8 mouse cellular contexts compared by ENCODE assay signal in genomic region chr6:83326394-83326736, GRCm38 (mm10). TPM values are rescaled to one million over a fixed set of nuclear protein-coding genes. Genes with fewer than 3 reads are reported as not detected.
DNase-seq lines count a peak whose midpoint lies in the region; ATAC-seq and TF ChIP-seq lines count a peak whose summit lies in the region.

No protein-coding gene starts in this region.

- ATAC-seq in kidney, embryonic 15.5 days (replicated peaks; ENCODE audit: low FRiP score) = no peak; the same call in 1 of the 2 replicates
- ATAC-seq in hindbrain, embryonic 14.5 days (ENCODE audit: low FRiP score) = no peak; the same call in none of the 2 replicates
- ATAC-seq in midbrain, embryonic 14.5 days (ENCODE audit: low FRiP score, low TSS enrichment) = no peak; the same call in 1 of the 2 replicates

- no peaks in the 10 kb centered on the region for H3K27me3 ChIP-seq in kidney, embryonic 15.5 days
- H3K27me3 ChIP-seq in hindbrain, embryonic 14.5 days (ENCODE audit: control insufficient read depth, insufficient read depth, low read length) = no peaks in the 10 kb centered on the region
- H3K27me3 ChIP-seq in midbrain, embryonic 14.5 days (ENCODE audit: control insufficient read depth, insufficient read depth, low read length) = no peaks in the 10 kb centered on the region

- peak overlapping the region; percentile 86 for H3K4me3 ChIP-seq in kidney, embryonic 15.5 days (replicated peaks)
- peak overlapping the region; percentile 37 for H3K4me3 ChIP-seq in cortical plate, adult 2 months (ENCODE audit: insufficient read depth, low read length)
- peak overlapping the region; percentile 74 for H3K4me3 ChIP-seq in hindbrain, embryonic 14.5 days (replicated peaks; ENCODE audit: low read length)
- peak overlapping the region; percentile 89 for H3K4me3 ChIP-seq in midbrain, embryonic 14.5 days (replicated peaks; ENCODE audit: low read depth, low read length)

- no peaks in the 10 kb centered on the region for H3K9me3 ChIP-seq in kidney, embryonic 15.5 days (replicated peaks)
- H3K9me3 ChIP-seq in hindbrain, embryonic 14.5 days (ENCODE audit: control insufficient read depth, low read length) = no peaks in the 10 kb centered on the region
- H3K9me3 ChIP-seq in midbrain, embryonic 14.5 days (ENCODE audit: control insufficient read depth, low read length) = no peaks in the 10 kb centered on the region

- H3K4me2 ChIP-seq in kidney, embryonic 15.5 days = peak overlapping the region; percentile 68
- peak overlapping the region; percentile 75 for H3K4me2 ChIP-seq in hindbrain, embryonic 14.5 days (replicated peaks)
- peak overlapping the region; percentile 85 for H3K4me2 ChIP-seq in midbrain, embryonic 14.5 days (ENCODE audit: low read length)

- peaks cover 29% of the 10 kb centered on the region for H3K36me3 ChIP-seq in kidney, embryonic 15.5 days
- H3K36me3 ChIP-seq in hindbrain, embryonic 14.5 days (replicated peaks; ENCODE audit: control insufficient read depth, insufficient read depth) = peaks cover 22% of the 10 kb centered on the region
- peaks cover 24% of the 10 kb centered on the region for H3K36me3 ChIP-seq in midbrain, embryonic 14.5 days (ENCODE audit: control insufficient read depth, insufficient read depth, low read length)

- WGBS in kidney, embryonic 15.5 days = 8% methylated on average over 6 of the region's 6 CpGs
- WGBS in hindbrain, embryonic 14.5 days = 10% methylated on average over 6 of the region's 6 CpGs
- WGBS in midbrain, embryonic 14.5 days = 8% methylated on average over 6 of the region's 6 CpGs

- H3K27ac ChIP-seq in kidney, embryonic 15.5 days = peak overlapping the region; percentile 98
- peak overlapping the region; percentile 72; the same call in 1 of the 2 replicates for H3K27ac ChIP-seq in cortical plate, adult 2 months (ENCODE audit: insufficient read depth, low read length)
- peak overlapping the region; percentile 85 for H3K27ac ChIP-seq in hindbrain, embryonic 14.5 days
- H3K27ac ChIP-seq in midbrain, embryonic 14.5 days (replicated peaks; ENCODE audit: low read depth, low read length) = peak overlapping the region; percentile 89

- TF ChIP-seq POLR2A in cortical plate, adult 2 months (IDR thresholded peaks at IDR 0.05; ENCODE audit: extremely low read depth, insufficient read depth, low read length) = no peak

- DNase-seq in kidney, adult 18-20 months = no peak
- peak; percentile 24 for DNase-seq in hindbrain, embryonic 14.5 days (ENCODE audit: low spot score)
- no peak for DNase-seq in midbrain, embryonic 14.5 days
- DNase-seq in spleen, postnatal 10 days (ENCODE audit: low spot score in 2 of 2) = no peak
- DNase-seq in layer of hippocampus, adult 18-20 months (ENCODE audit: low spot score in 2 of 2) = no peak
- DNase-seq in layer of hippocampus, postnatal 10 days (ENCODE audit: low spot score in 2 of 2) = no peak

- H3K4me1 ChIP-seq in kidney, embryonic 15.5 days = peaks cover 12% of the 10 kb centered on the region
- H3K4me1 ChIP-seq in cortical plate, adult 2 months (ENCODE audit: control insufficient read depth, insufficient read depth, low read length) = peaks cover 2% of the 10 kb centered on the region; the same call in 1 of the 2 replicates
- peaks cover 18% of the 10 kb centered on the region for H3K4me1 ChIP-seq in hindbrain, embryonic 14.5 days (replicated peaks; ENCODE audit: control insufficient read depth, insufficient read depth, low read length)
- peaks cover 15% of the 10 kb centered on the region for H3K4me1 ChIP-seq in midbrain, embryonic 14.5 days (ENCODE audit: control insufficient read depth, insufficient read depth, low read length)

- no peak for TF ChIP-seq CTCF in cortical plate, adult 2 months (IDR thresholded peaks at IDR 0.05; ENCODE audit: extremely low read depth, insufficient read depth, low read length)

- H3K9ac ChIP-seq in kidney, embryonic 15.5 days = peak overlapping the region; percentile 81
- peak overlapping the region; percentile 87 for H3K9ac ChIP-seq in hindbrain, embryonic 14.5 days
- peak overlapping the region; percentile 97 for H3K9ac ChIP-seq in midbrain, embryonic 14.5 days (replicated peaks; ENCODE audit: low read length)

RNA-seq across cellular contexts. Expression of gene Mob1a, which starts 0.5 kb away (rescaled TPM):
- polyA plus RNA-seq in kidney, embryonic 15.5 days (2015; fragmentation: Nextera tagmentation; extraction: Ambion mirVana) = 69.6 and 70.6 TPM in 2 replicates
- 16.2 and 18.6 TPM in 2 replicates for polyA plus RNA-seq in cortical plate, adult 2 months (2012; rRNA removed)
- 27.8 and 30.6 TPM in 2 replicates for polyA plus RNA-seq in hindbrain, embryonic 14.5 days (2014; fragmentation: Nextera tagmentation; extraction: Ambion mirVana)
- 14.7 and 32.5 TPM in 2 replicates for polyA plus RNA-seq in midbrain, embryonic 14.5 days (2014; fragmentation: Nextera tagmentation; extraction: Ambion mirVana)
- 10 to 100 TPM; 19.2 to 20.5 TPM for total RNA-seq in layer of hippocampus, adult 18-20 months (2021)
- 10 to 100 TPM; 24.2 to 25.0 TPM for total RNA-seq in layer of hippocampus, postnatal 10 days (2021)

RNA-seq across cellular contexts. Expression of gene Mthfd2, which starts 0.7 kb away (rescaled TPM):
- polyA plus RNA-seq in kidney, embryonic 15.5 days (2015; fragmentation: Nextera tagmentation; extraction: Ambion mirVana) = 39.7 and 44.9 TPM in 2 replicates
- 6.4 and 7.6 TPM in 2 replicates for polyA plus RNA-seq in cortical plate, adult 2 months (2012; rRNA removed)
- polyA plus RNA-seq in hindbrain, embryonic 14.5 days (2014; fragmentation: Nextera tagmentation; extraction: Ambion mirVana) = 30.4 and 35.7 TPM in 2 replicates
- 27.0 and 31.3 TPM in 2 replicates for polyA plus RNA-seq in midbrain, embryonic 14.5 days (2014; fragmentation: Nextera tagmentation; extraction: Ambion mirVana)
- total RNA-seq in layer of hippocampus, adult 18-20 months (2021) = 1 to 10 TPM; 6.6 to 7.1 TPM
- total RNA-seq in layer of hippocampus, postnatal 10 days (2021) = 10 to 100 TPM; 10.3 to 11.3 TPM

RNA-seq across cellular contexts. Expression of gene Bola3, which starts 22.6 kb away (rescaled TPM):
- polyA plus RNA-seq in kidney, embryonic 15.5 days (2015; fragmentation: Nextera tagmentation; extraction: Ambion mirVana) = 145 and 149 TPM in 2 replicates
- polyA plus RNA-seq in cortical plate, adult 2 months (2012; rRNA removed) = 60.8 and 62.6 TPM in 2 replicates
- polyA plus RNA-seq in hindbrain, embryonic 14.5 days (2014; fragmentation: Nextera tagmentation; extraction: Ambion mirVana) = 60.3 and 61.5 TPM in 2 replicates
- 54.5 and 61.1 TPM in 2 replicates for polyA plus RNA-seq in midbrain, embryonic 14.5 days (2014; fragmentation: Nextera tagmentation; extraction: Ambion mirVana)
- total RNA-seq in layer of hippocampus, adult 18-20 months (2021) = 10 to 100 TPM; 47.1 to 58.9 TPM
- 10 to 100 TPM; 35.5 to 36.3 TPM for total RNA-seq in layer of hippocampus, postnatal 10 days (2021)

Comparison
In these comparisons a context has a peak if more than half of its experiments do, and no peak if none do; other contexts are left out.
1. H3K4me3 ChIP-seq: peak in every context shown above with its lines; median percentile 89 in midbrain, embryonic 14.5 days; 86 in kidney, embryonic 15.5 days; 74 in hindbrain, embryonic 14.5 days; 37 in cortical plate, adult 2 months.